Mouse (Mus musculus) liver, embryonic 14.5 days (tissue): ENCODE measurements around the gene Rnase12.

Experiments
- CTCF ChIP-seq: IDR thresholded peaks from 2 replicates; pipeline ENCODE4 v1.5.1; 2016; ENCODE audit warnings: antibody characterized with exemption, low read depth, control low read depth
- EP300 ChIP-seq: IDR thresholded peaks from 2 replicates; pipeline ENCODE4 v1.6.1; 2016; ENCODE audit warnings: antibody characterized with exemption, low read depth

- TF ChIP-seq EP300 (no peak), CTCF (no peak)
These were observed 11.5 kb upstream of the Rnase12 start for GRCm38 (mm10) chr14:51068956-51069355.
